Mouse (Mus musculus): ENCODE data around the gene Cipc.

Cipc gene

GRCm38 (mm10) chr12:86931919-86932574 lies 14.8 kb upstream of the Cipc start:
- DNase-seq (ENCODE audit: low spot score in 2 of 2) = no peak

- DNase-seq (ENCODE audit: low spot score in 2 of 2) = no peak
These were observed 14.3 kb upstream of the Cipc start for GRCm38 (mm10) chr12:86932575-86932952.

GRCm38 (mm10) chr12:86934748-86935147 lies 12.1 kb upstream of the Cipc start:
- DNase-seq (ENCODE audit: low spot score in 2 of 2) = no peak

GRCm38 (mm10) chr12:86935692-86936282 lies 11.1 kb upstream of the Cipc start:
- no peak for DNase-seq (ENCODE audit: low spot score in 2 of 2)

- no peak for DNase-seq (ENCODE audit: low spot score in 2 of 2)
These were observed 10.1 kb upstream of the Cipc start for GRCm38 (mm10) chr12:86936587-86937343.

GRCm38 (mm10) chr12:86938571-86938970 lies 8.3 kb upstream of the Cipc start:
- DNase-seq (ENCODE audit: low spot score in 2 of 2) = no peak

GRCm38 (mm10) chr12:86941173-86941572 lies 5.7 kb upstream of the Cipc start:
- DNase-seq (ENCODE audit: low spot score in 2 of 2) = no peak

GRCm38 (mm10) chr12:86941734-86942486 lies 4.9 kb upstream of the Cipc start:
- no peak for DNase-seq (ENCODE audit: low spot score in 2 of 2)

GRCm38 (mm10) chr12:86943421-86943820 lies 3.4 kb upstream of the Cipc start:
- no peak for DNase-seq (ENCODE audit: low spot score in 2 of 2)

- peak; percentile 48 to 70 for DNase-seq (ENCODE audit: low spot score in 2 of 2)
These were observed 1.7 kb upstream of the Cipc start for GRCm38 (mm10) chr12:86945126-86945525.

- DNase-seq (ENCODE audit: low spot score in 2 of 2) = no peak
These were observed 502 bp upstream of the Cipc start for GRCm38 (mm10) chr12:86946301-86946781.

- DNase-seq (ENCODE audit: low spot score in 2 of 2) = peak in 1 of 2 experiments; percentile 46
These were observed 998 bp downstream of the Cipc start for GRCm38 (mm10) chr12:86947681-86948401.

- DNase-seq (ENCODE audit: low spot score in 2 of 2) = no peak
These were observed 1.8 kb downstream of the Cipc start for GRCm38 (mm10) chr12:86948627-86949026.

- no peak for DNase-seq (ENCODE audit: low spot score in 2 of 2)
These were observed 2.7 kb downstream of the Cipc start for GRCm38 (mm10) chr12:86949501-86949900.

GRCm38 (mm10) chr12:86950161-86950960 lies 3.5 kb downstream of the Cipc start:
- DNase-seq (ENCODE audit: low spot score in 2 of 2) = no peak

GRCm38 (mm10) chr12:86950961-86951360 lies 4.1 kb downstream of the Cipc start:
- DNase-seq (ENCODE audit: low spot score in 2 of 2) = no peak

GRCm38 (mm10) chr12:86952331-86952850 lies 5.5 kb downstream of the Cipc start:
- DNase-seq (ENCODE audit: low spot score in 2 of 2) = no peak

- DNase-seq (ENCODE audit: low spot score in 2 of 2) = no peak
These were observed 9.1 kb downstream of the Cipc start for GRCm38 (mm10) chr12:86955894-86956293.

- DNase-seq (ENCODE audit: low spot score in 2 of 2) = no peak
These were observed 11.7 kb downstream of the Cipc start for GRCm38 (mm10) chr12:86958558-86958957.

- no peak for DNase-seq (ENCODE audit: low spot score in 2 of 2)
These were observed 12.8 kb downstream of the Cipc start for GRCm38 (mm10) chr12:86959661-86960060.

Measured in spleen, postnatal 4 days (tissue).